Mouse (Mus musculus) neural tube, embryonic 14.5 days (tissue): ENCODE data around the gene Adcy4. TPM values are rescaled to one million over a fixed set of nuclear protein-coding genes. Genes with fewer than 3 reads are reported as not detected.

Source experiments
- ATAC-seq: fragments of 200-750 bp; cut with Nextera tagmentation; 2 replicates; pipeline ENCODE4 v1.8.0; 2017; ENCODE audit warnings: low read depth, mild to moderate bottlenecking, moderate TSS enrichment, moderate library complexity
- H3K27ac ChIP-seq: fragments of 300-500 bp; sonication (generic); 2 replicates; pipeline ENCODE4 v1.5.1; 2014; ENCODE audit warnings: low read depth, mild to moderate bottlenecking, control low read depth, low read length, moderate library complexity, mixed read lengths
- H3K27me3 ChIP-seq: fragments of 300-500 bp; sonication (generic); 2 replicates; pipeline ENCODE4 v1.6.1; 2014; ENCODE audit warnings: low read length; ENCODE audit not compliant: control insufficient read depth, insufficient read depth
- H3K36me3 ChIP-seq: fragments of 300-500 bp; sonication (generic); 2 replicates; pipeline ENCODE4 v1.6.1; 2014; ENCODE audit warnings: low read length, mixed read lengths; ENCODE audit not compliant: control insufficient read depth, insufficient read depth
- H3K4me1 ChIP-seq: fragments of 300-500 bp; sonication (generic); 2 replicates; pipeline ENCODE4 v1.6.1; 2014; ENCODE audit warnings: low read length; ENCODE audit not compliant: control insufficient read depth, insufficient read depth
- H3K4me2 ChIP-seq: fragments of 300-500 bp; sonication (generic); 2 replicates; pipeline ENCODE4 v1.6.1; 2014; ENCODE audit warnings: mild to moderate bottlenecking, low read depth, low read length, control low read depth
- H3K4me3 ChIP-seq: fragments of 300-500 bp; sonication (generic); 2 replicates; pipeline ENCODE4 v1.5.1; 2014; ENCODE audit warnings: low read depth, low read length, control low read depth, mixed read lengths
- H3K9ac ChIP-seq: fragments of 300-500 bp; sonication (generic); replicated peaks from 2 replicates; pipeline ENCODE4 v1.6.1; 2014; ENCODE audit warnings: low read depth, mild to moderate bottlenecking, control low read depth, low read length, mixed read lengths
- H3K9me3 ChIP-seq: fragments of 300-500 bp; sonication (generic); 2 replicates; pipeline ENCODE4 v1.6.1; 2016; ENCODE audit warnings: low read length; ENCODE audit not compliant: control insufficient read depth
- WGBS: fragments of 180-500 bp; shearing (Covaris S2); extraction: QIAGEN DNeasy Blood & Tissue Kit; methylation state at CpG from one replicate; pipeline ENCODE4 v1.1.7; 2014; 5-methylcytosine and 5-hydroxymethylcytosine counted together
- polyA plus RNA-seq: library from polyadenylated mRNA; unstranded; fragments of >200 nt; fragmentation: Nextera tagmentation; extraction: Ambion mirVana; gene quantifications from 2 replicates; pipeline ENCODE4 v1.2.1, GENCODE M21; 2014

Adcy4 gene
- 1.9 and 3.9 TPM in 2 replicates for polyA plus RNA-seq

DNA sequence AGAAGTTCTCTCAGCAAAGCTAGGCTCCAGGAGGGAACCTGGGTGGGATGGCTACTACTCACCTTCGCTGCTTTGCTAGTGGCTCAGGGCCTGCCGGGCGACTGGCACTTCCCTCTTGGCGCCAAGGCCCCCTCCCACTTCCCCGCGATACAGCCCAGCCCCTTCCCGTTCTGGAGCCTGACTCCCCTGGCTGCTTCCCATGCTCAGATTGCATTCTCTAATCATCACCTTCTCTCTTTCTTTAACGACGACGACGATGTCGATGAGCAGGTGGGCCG is at the start of gene Adcy4:
Adcy4 (minus strand) TSS at position 138 of the 278 bp plus-strand sequence.
- H3K9ac ChIP-seq: no peak within 1 kb of the TSS; the same call in 1 of the 2 replicates
- H3K9me3 ChIP-seq: no peaks in the 10 kb centered on the region
- H3K4me1 ChIP-seq: 0 out of 2 replicates have a peak, but pooled peaks cover 5% of the 10 kb centered on the region
- 3% methylated on average over 13 of the region's 13 CpGs for WGBS
- H3K4me2 ChIP-seq: peak within 1 kb of the TSS; percentile 37; the same call in 1 of the 2 replicates
- H3K27me3 ChIP-seq: peaks cover 35% of the 10 kb centered on the region
- peak within 1 kb of the TSS; percentile 26 for H3K4me3 ChIP-seq
- H3K36me3 ChIP-seq: no peaks in the 10 kb centered on the region
- H3K27ac ChIP-seq: no peak within 1 kb of the TSS
- no peak for ATAC-seq

DNA sequence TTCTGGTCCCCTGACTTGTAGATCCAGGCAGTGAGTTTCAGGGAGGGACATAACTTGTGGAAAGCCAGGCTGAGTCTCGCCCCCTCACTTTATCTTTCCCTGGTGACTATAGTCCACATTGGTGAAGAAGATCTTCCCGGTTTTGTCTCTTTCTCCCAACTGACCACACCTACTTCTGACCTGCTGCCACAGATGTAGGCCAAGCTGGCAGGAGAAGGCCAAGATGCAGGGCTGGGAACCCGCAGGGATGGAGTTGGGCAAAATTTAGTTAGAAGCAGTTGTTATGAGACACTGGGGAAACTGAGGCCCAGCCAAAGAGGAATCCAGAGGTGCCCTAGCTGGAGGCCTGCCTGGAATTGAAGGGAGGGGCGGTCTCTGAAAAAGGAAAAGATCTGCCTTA is 49.2 kb upstream of the Adcy4 start:
- H3K27me3 ChIP-seq: no peaks in the 10 kb centered on the region
- H3K9ac ChIP-seq: no peak overlapping the region
- no peaks in the 10 kb centered on the region for H3K9me3 ChIP-seq
- no peak overlapping the region for H3K4me3 ChIP-seq
- ATAC-seq: no peak
- H3K36me3 ChIP-seq: no peaks in the 10 kb centered on the region
- no peak overlapping the region for H3K27ac ChIP-seq
- H3K4me2 ChIP-seq: no peak overlapping the region
- WGBS: 87% methylated on average over 4 of the region's 4 CpGs
- no peaks in the 10 kb centered on the region for H3K4me1 ChIP-seq

DNA sequence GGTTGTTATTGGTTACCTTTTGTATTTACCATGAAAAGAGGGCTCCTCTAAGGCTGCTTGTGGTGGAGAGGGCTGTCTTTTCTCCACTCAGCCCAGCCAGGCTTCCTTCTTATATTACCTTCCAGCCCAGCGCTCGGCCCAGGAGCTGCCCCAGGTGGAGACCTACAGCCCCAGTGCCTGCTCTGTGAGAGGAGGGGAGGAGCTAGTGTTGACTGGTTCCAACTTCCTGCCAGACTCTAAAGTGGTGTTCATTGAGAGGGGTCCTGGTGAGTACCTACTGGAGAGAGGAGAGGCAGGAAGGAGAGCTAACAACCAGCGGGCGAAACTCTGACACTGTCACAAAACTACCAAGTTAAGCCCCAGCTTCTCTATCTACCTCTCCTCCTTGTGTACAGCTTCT is 46.4 kb upstream of the Adcy4 start:
- 0 out of 2 replicates have a peak, but pooled peaks cover 3% of the 10 kb centered on the region for H3K4me1 ChIP-seq
- H3K9me3 ChIP-seq: no peaks in the 10 kb centered on the region
- no peaks in the 10 kb centered on the region for H3K36me3 ChIP-seq
- no peak overlapping the region for H3K4me3 ChIP-seq
- H3K27me3 ChIP-seq: no peaks in the 10 kb centered on the region
- no peak overlapping the region for H3K9ac ChIP-seq
- H3K27ac ChIP-seq: no peak overlapping the region
- 83% methylated on average over 4 of the region's 4 CpGs for WGBS
- ATAC-seq: no peak
- no peak overlapping the region for H3K4me2 ChIP-seq

DNA sequence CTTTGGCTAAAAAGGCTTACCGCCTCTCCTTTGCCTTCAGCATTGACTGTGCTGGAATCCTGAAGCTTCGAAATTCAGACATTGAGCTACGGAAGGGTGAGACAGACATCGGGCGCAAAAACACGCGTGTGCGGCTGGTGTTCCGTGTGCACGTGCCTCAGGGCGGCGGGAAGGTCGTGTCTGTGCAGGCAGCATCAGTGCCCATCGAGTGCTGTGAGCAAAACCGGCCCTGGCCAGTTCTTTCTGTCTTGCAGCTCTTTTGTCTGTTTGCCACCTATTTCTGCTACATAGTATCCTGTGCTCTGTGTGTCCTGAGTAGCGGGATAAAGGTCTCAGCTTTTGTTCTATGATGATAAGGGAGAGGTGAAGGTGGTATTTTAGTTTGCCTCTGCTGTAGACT is 46.0 kb upstream of the Adcy4 start:
- Histone ChIP-seq H3K9ac (no peak overlapping the region), H3K27ac (no peak overlapping the region), H3K4me1 (peaks cover 7% of the 10 kb centered on the region), H3K36me3 (no peaks in the 10 kb centered on the region), H3K27me3 (no peaks in the 10 kb centered on the region), H3K4me2 (no peak overlapping the region), H3K4me3 (no peak overlapping the region), H3K9me3 (no peaks in the 10 kb centered on the region)
- ATAC-seq: no peak
- 91% methylated on average over 16 of the region's 16 CpGs for WGBS

DNA sequence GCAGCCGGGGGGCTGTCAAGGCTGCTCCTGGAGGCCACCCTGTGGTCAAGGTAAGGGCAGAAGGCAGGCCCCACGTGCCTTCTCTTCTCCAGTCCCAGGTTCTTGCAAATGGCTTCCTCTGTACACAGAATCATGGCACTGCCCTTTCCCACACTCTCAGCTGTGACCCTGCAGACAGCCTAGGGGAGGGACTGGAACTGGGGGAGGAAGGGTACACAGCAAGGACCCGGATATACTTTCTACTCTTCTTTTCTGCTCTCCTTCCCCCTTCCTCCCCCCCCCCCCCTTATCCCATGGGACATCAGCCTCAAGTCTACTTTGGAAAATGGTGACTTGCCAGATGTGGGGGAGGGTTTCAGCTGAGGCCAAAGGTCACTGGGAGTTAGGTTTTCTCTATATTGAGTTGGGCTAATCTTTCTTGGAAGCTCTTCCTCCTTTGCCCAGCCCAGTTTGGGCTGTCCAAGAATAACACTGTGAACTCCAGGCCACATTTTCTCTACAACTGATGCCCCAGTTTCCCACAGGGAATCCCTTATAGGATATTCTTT is 44.9 kb upstream of the Adcy4 start:
- Histone ChIP-seq H3K9ac (no peak overlapping the region), H3K4me3 (no peak overlapping the region), H3K27me3 (no peaks in the 10 kb centered on the region), H3K27ac (no peak overlapping the region), H3K36me3 (no peaks in the 10 kb centered on the region), H3K4me1 (peaks cover 8% of the 10 kb centered on the region), H3K9me3 (no peaks in the 10 kb centered on the region), H3K4me2 (no peak overlapping the region)
- no peak for ATAC-seq
- 49% methylated on average over 3 of the region's 3 CpGs for WGBS

DNA sequence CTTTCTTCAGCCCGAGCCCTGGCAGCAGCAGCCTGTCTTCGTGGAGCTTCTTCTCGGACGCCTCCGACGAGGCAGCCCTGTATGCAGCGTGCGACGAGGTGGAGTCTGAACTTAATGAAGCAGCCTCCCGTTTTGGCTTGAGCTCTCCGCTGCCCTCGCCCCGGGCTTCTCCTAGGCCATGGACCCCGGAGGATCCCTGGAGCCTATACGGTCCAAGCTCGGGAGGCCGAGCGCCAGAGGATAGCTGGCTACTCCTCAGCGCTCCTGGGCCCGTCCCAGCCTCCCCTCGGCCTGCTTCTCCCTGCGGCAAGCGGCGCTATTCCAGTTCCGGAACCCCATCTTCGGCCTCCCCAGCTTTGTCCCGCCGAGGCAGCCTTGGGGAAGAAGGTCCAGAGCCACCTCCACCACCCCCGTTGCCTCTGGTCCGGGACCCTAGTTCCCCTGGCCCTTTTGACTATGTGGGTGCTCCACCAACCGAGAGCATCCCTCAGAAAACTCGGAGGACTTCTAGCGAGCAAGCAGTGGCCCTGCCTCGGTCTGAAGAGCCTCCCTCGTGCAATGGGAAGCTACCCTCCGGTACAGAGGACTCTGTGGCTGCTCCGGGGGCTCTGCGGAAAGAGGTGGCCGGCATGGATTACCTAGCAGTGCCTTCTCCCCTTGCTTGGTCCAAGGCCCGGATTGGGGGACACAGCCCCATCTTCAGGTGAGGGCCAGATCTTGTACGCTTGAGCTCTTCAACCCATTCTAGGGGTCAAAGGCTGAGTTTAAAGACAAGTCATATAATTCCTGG is 42.9 kb upstream of the Adcy4 start:
- no peak overlapping the region for H3K9ac ChIP-seq
- H3K36me3 ChIP-seq: no peaks in the 10 kb centered on the region
- no peak overlapping the region for H3K27ac ChIP-seq
- no peaks in the 10 kb centered on the region for H3K27me3 ChIP-seq
- peak overlapping the region; percentile 42 for H3K4me3 ChIP-seq
- 10% methylated on average over 40 of the region's 41 CpGs for WGBS
- H3K4me1 ChIP-seq: peaks cover 11% of the 10 kb centered on the region
- peak overlapping the region; percentile 87 for H3K4me2 ChIP-seq
- no peaks in the 10 kb centered on the region for H3K9me3 ChIP-seq
- ATAC-seq: no peak

DNA sequence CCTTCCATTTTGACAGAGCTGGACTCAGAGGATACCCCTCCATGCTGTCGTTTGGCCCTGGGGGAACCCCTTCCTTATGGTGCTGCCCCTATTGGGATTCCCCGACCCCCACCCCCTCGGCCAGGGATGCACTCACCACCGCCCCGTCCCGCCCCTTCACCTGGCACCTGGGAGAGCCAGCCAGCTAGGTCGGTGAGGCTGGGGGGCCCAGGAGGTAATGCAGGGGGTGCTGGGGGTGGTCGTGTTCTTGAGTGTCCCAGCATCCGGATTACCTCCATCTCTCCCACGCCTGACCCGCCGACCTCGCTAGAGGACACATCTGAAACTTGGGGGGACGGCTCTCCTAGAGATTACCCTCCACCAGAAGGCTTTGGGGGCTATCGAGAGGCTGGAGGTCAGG is 42.2 kb upstream of the Adcy4 start:
- no peaks in the 10 kb centered on the region for H3K36me3 ChIP-seq
- H3K4me1 ChIP-seq: peaks cover 11% of the 10 kb centered on the region
- H3K4me3 ChIP-seq: peak overlapping the region; percentile 42
- peak overlapping the region; percentile 87 for H3K4me2 ChIP-seq
- WGBS: 2% methylated on average over 15 of the region's 15 CpGs
- ATAC-seq: 0 out of 2 replicates have a peak, but pooled peaks have one; percentile 2
- no peaks in the 10 kb centered on the region for H3K27me3 ChIP-seq
- no peak overlapping the region for H3K9ac ChIP-seq
- no peak overlapping the region for H3K27ac ChIP-seq
- H3K9me3 ChIP-seq: no peaks in the 10 kb centered on the region

DNA sequence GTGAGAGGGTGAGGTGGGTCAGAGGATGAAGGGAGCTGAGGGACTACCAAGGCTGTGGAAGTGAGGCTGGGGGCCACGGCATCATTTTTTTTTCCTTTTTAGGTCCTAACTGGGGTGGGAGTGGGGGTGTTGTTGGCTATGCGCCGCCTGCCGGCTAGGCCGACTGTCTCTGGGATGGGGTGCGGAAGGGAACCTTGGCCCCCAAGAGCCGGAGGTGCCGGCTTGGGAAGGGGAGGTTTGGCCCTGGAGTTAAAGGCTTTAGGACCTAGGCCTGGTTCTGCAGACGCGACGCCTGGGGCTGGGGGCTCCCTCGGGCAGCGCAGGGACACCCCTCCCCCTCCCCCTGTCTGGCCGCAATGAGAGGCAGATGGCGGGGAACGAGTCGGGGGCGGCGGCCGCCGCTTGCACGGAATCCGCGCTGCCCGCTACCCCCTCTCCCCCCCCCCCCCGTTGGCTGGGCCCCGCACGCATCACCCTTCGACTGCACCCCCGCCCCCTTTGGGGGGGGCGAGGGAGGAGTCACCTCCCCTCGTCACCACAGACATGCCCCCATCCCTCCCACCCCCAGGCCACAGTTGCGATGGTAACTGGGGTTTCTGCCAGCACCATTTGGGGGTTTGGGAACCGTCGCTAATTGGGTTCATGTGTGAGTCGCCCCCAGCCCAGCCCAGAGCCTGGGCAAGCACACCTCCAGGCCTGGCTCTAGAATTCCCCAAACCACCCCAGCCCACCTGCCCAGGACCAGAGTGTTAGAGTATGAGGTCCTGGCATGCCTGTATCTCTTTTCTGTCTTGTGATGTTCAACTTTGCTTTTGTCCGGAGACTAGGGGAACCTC is 41.5 kb upstream of the Adcy4 start:
- peaks cover 11% of the 10 kb centered on the region for H3K4me1 ChIP-seq
- H3K9ac ChIP-seq: peak overlapping the region; percentile 61
- WGBS: 0% methylated on average over 16 of the region's 37 CpGs
- peak; percentile 19; the same call in 1 of the 2 replicates for ATAC-seq
- peak overlapping the region; percentile 87 for H3K4me2 ChIP-seq
- no peaks in the 10 kb centered on the region for H3K27me3 ChIP-seq
- H3K27ac ChIP-seq: peak overlapping the region; percentile 57
- peak overlapping the region; percentile 42 for H3K4me3 ChIP-seq
- H3K36me3 ChIP-seq: no peaks in the 10 kb centered on the region
- no peaks in the 10 kb centered on the region for H3K9me3 ChIP-seq
